Comparison of ENCODE assay signal across 8 mouse cellular contexts in genomic region chr16:11461612-11462011, GRCm38 (mm10).
A peak's percentile ranks its signal among the peaks of the same experiment; 100 is the strongest.
DNase-seq lines count a peak whose midpoint lies in the region; ATAC-seq and TF ChIP-seq lines count a peak whose summit lies in the region.

No protein-coding gene starts in this region.

- WGBS in lung, embryonic 14.5 days, result 64% methylated on average over 7 of the region's 7 CpGs
- 74% methylated on average over 7 of the region's 7 CpGs for WGBS in small intestine, adult 2 months
- 79% methylated on average over 7 of the region's 7 CpGs for WGBS in hindbrain, embryonic 16.5 days

- no peaks in the 10 kb centered on the region; the same call in 1 of the 2 replicates for H3K36me3 ChIP-seq in lung, embryonic 14.5 days (ENCODE audit: insufficient read depth)
- peaks cover 12% of the 10 kb centered on the region; the same call in 1 of the 2 replicates for H3K36me3 ChIP-seq in small intestine, adult 2 months (ENCODE audit: control insufficient read depth, insufficient read depth, low read length)
- H3K36me3 ChIP-seq in hindbrain, embryonic 16.5 days (ENCODE audit: control insufficient read depth, insufficient read depth, low read length), result no peaks in the 10 kb centered on the region; the same call in 1 of the 2 replicates

- H3K27ac ChIP-seq in lung, embryonic 14.5 days (ENCODE audit: low read depth), result peak overlapping the region; percentile 30; the same call in 1 of the 2 replicates
- H3K27ac ChIP-seq in small intestine, adult 2 months (ENCODE audit: insufficient read depth, low read depth, low read length), result peak overlapping the region; percentile 7; the same call in 1 of the 2 replicates
- no peak overlapping the region for H3K27ac ChIP-seq in hindbrain, embryonic 16.5 days (ENCODE audit: low read depth, low read length)

- TF ChIP-seq CTCF in lung, embryonic 14.5 days (IDR thresholded peaks at IDR 0.05; ENCODE audit: low read depth), result no peak
- no peak for TF ChIP-seq CTCF in small intestine, adult 2 months (IDR thresholded peaks at IDR 0.05; ENCODE audit: extremely low read depth, insufficient read length, insufficient replicate concordance, low read depth, low read length)

- H3K9ac ChIP-seq in lung, embryonic 14.5 days, result no peak overlapping the region
- H3K9ac ChIP-seq in hindbrain, embryonic 16.5 days (ENCODE audit: low read depth, low read length), result no peak overlapping the region

- peak; percentile 49; the same call in 1 of the 2 replicates for ATAC-seq in lung, embryonic 14.5 days (ENCODE audit: insufficient read depth)
- no peak for ATAC-seq in hindbrain, embryonic 16.5 days

- H3K4me1 ChIP-seq in lung, embryonic 14.5 days (ENCODE audit: insufficient read depth), result no peaks in the 10 kb centered on the region
- H3K4me1 ChIP-seq in small intestine, adult 2 months (ENCODE audit: control insufficient read depth, insufficient read depth, insufficient read length, low read length), result peaks cover 4% of the 10 kb centered on the region; the same call in 1 of the 2 replicates
- H3K4me1 ChIP-seq in hindbrain, embryonic 16.5 days (ENCODE audit: control insufficient read depth, insufficient read depth, low read depth, low read length), result no peaks in the 10 kb centered on the region

- no peaks in the 10 kb centered on the region for H3K9me3 ChIP-seq in lung, embryonic 14.5 days (ENCODE audit: low read depth, low read length)
- no peaks in the 10 kb centered on the region for H3K9me3 ChIP-seq in hindbrain, embryonic 16.5 days (ENCODE audit: control insufficient read depth, low read length)

- intact Hi-C loops in gastrocnemius, postnatal 14 days (cut with DNase I; ENCODE audit: low total_unique reads), result no loop called here

- H3K4me2 ChIP-seq in lung, embryonic 14.5 days, result no peak overlapping the region
- H3K4me2 ChIP-seq in hindbrain, embryonic 16.5 days (ENCODE audit: low read length), result no peak overlapping the region

- H3K4me3 ChIP-seq in lung, embryonic 14.5 days (ENCODE audit: low read depth, low read length), result no peak overlapping the region
- H3K4me3 ChIP-seq in small intestine, adult 2 months (ENCODE audit: low read depth, low read length), result no peak overlapping the region
- no peak overlapping the region for H3K4me3 ChIP-seq in hindbrain, embryonic 16.5 days (ENCODE audit: low read length)

- peak; percentile 11 for DNase-seq in adrenal gland, adult 8-10 months
- no peak for DNase-seq in adrenal gland, postnatal 25 days
- peak; percentile 29 for DNase-seq in adrenal gland, postnatal 14 days
- DNase-seq in gastrocnemius, postnatal 14 days, result peak; percentile 18
- peak; percentile 40 for DNase-seq in kidney, postnatal 36 days
- peak; percentile 56 for DNase-seq in lung, embryonic 14.5 days

- TF ChIP-seq POLR2A in small intestine, adult 2 months (IDR thresholded peaks at IDR 0.05; ENCODE audit: low read depth, low read length), result no peak

- no peaks in the 10 kb centered on the region for H3K27me3 ChIP-seq in lung, embryonic 14.5 days (ENCODE audit: insufficient read depth, low read length)
- H3K27me3 ChIP-seq in small intestine, adult 2 months (ENCODE audit: control insufficient read depth, insufficient read depth, low read length), result no peaks in the 10 kb centered on the region
- H3K27me3 ChIP-seq in hindbrain, embryonic 16.5 days (replicated peaks; ENCODE audit: control insufficient read depth, insufficient read depth, low read length), result no peaks in the 10 kb centered on the region
